10 mouse cellular contexts compared by ENCODE assay signal in the genomic region with DNA sequence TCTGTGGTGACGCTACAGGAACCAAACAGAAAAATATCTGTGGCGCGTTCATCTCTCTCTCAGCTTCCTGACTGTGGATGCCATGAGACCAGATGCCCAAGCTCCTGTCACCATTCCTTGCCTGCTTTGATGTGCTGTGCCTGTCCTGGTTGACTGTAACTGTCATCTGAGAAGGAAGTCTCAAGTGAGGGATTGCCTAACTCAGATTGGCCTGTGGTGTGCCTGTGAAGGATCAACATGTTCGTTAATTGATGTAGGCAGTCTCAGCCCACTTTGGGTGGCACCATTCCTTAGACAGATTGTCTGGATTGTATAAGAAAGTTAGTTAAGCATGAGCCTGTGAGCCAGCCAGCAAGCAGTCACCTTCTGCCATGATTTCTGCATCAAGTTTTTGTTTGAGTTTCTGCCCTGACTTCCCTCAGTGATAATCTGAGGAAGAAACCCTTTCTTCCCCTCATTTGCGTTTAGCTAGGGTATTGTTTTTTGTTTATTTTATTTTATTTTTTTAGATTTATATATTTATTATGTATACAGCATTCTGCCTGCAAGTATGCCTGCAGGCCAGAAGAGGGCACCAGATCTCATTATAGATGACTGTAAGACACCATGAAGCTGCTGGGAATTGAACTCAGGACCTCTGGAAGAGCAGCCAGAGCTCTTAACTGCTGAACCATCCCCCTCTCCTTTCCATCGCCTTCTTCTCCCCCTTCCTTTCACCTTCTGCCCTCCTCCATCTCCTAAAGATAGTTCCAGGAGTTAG. TPM values are rescaled to one million over a fixed set of nuclear protein-coding genes. Genes with fewer than 3 reads are reported as not detected.
DNase-seq lines count a peak whose midpoint lies in the region; ATAC-seq lines count a peak whose summit lies in the region.
"Had no signal": no experiment of that assay in that cellular context is flagged by ENCODE, and none has a peak within 500 bp of the region (broad histone marks: within the 10 kb centered on the region; RNA-seq: fewer than 3 reads in every experiment).

No protein-coding gene starts in this region.

- H3K36me3 ChIP-seq in embryonic facial prominence, embryonic 13.5 days, result no peaks in the 10 kb centered on the region
- no peaks in the 10 kb centered on the region for H3K36me3 ChIP-seq in embryonic facial prominence, embryonic 10.5 days (replicated peaks)
- H3K36me3 ChIP-seq in liver, embryonic 12.5 days, result no peaks in the 10 kb centered on the region
- H3K36me3 ChIP-seq in liver, embryonic 11.5 days (ENCODE audit: control insufficient read depth, insufficient read depth, low read length), result no peaks in the 10 kb centered on the region
- no peaks in the 10 kb centered on the region for H3K36me3 ChIP-seq in hindbrain, embryonic 14.5 days (replicated peaks; ENCODE audit: control insufficient read depth, insufficient read depth)
- H3K36me3 ChIP-seq: limb, embryonic 13.5 days had no signal

- H3K4me3 ChIP-seq in embryonic facial prominence, embryonic 13.5 days, result no peak overlapping the region
- no peak overlapping the region for H3K4me3 ChIP-seq in embryonic facial prominence, embryonic 10.5 days
- H3K4me3 ChIP-seq in liver, embryonic 12.5 days, result no peak overlapping the region
- H3K4me3 ChIP-seq in liver, embryonic 11.5 days (ENCODE audit: low read depth, low read length), result no peak overlapping the region
- H3K4me3 ChIP-seq in hindbrain, embryonic 14.5 days (replicated peaks; ENCODE audit: low read length), result no peak overlapping the region
- H3K4me3 ChIP-seq: limb, embryonic 13.5 days had no signal

- H3K4me2 ChIP-seq in embryonic facial prominence, embryonic 13.5 days, result no peak overlapping the region
- no peak overlapping the region for H3K4me2 ChIP-seq in liver, embryonic 12.5 days
- no peak overlapping the region for H3K4me2 ChIP-seq in liver, embryonic 11.5 days
- H3K4me2 ChIP-seq in hindbrain, embryonic 14.5 days (replicated peaks), result no peak overlapping the region
- H3K4me2 ChIP-seq: limb, embryonic 13.5 days had no signal

- WGBS in embryonic facial prominence, embryonic 13.5 days, result 89% methylated on average over 6 of the region's 6 CpGs
- 85% methylated on average over 6 of the region's 6 CpGs for WGBS in embryonic facial prominence, embryonic 10.5 days
- WGBS in liver, embryonic 12.5 days (ENCODE audit: insufficient replicate concordance), result 57% methylated on average over 6 of the region's 6 CpGs
- 69% methylated on average over 6 of the region's 6 CpGs for WGBS in liver, embryonic 11.5 days
- 81% methylated on average over 6 of the region's 6 CpGs for WGBS in hindbrain, embryonic 14.5 days

- peak overlapping the region; percentile 28; the same call in 1 of the 2 replicates for H3K27ac ChIP-seq in embryonic facial prominence, embryonic 13.5 days
- no peak overlapping the region for H3K27ac ChIP-seq in embryonic facial prominence, embryonic 10.5 days (replicated peaks)
- H3K27ac ChIP-seq in liver, embryonic 12.5 days, result peak overlapping the region; percentile 51; the same call in 1 of the 2 replicates
- no peak overlapping the region for H3K27ac ChIP-seq in liver, embryonic 11.5 days (ENCODE audit: low read depth, low read length)
- peak overlapping the region; percentile 57; the same call in 1 of the 2 replicates for H3K27ac ChIP-seq in hindbrain, embryonic 14.5 days

- no peak for ATAC-seq in embryonic facial prominence, embryonic 13.5 days (ENCODE audit: insufficient number of reproducible peaks, insufficient read depth, low FRiP score, low TSS enrichment, low read depth)
- ATAC-seq in liver, embryonic 12.5 days, result no peak
- no peak for ATAC-seq in liver, embryonic 11.5 days (replicated peaks; ENCODE audit: low FRiP score)
- ATAC-seq in hindbrain, embryonic 14.5 days (ENCODE audit: low FRiP score), result no peak
- peak; percentile 32; the same call in 1 of the 2 replicates for ATAC-seq in monocyte, adult 5-6 weeks (replicated peaks; ENCODE audit: insufficient number of reproducible peaks, low FRiP score, low TSS enrichment, poor library complexity, severe bottlenecking)
- no peak for ATAC-seq in cerebellum, adult (ENCODE audit: insufficient number of reproducible peaks, low FRiP score, low TSS enrichment)

- no peak overlapping the region for H3K9ac ChIP-seq in embryonic facial prominence, embryonic 13.5 days
- H3K9ac ChIP-seq in liver, embryonic 12.5 days, result no peak overlapping the region
- H3K9ac ChIP-seq in liver, embryonic 11.5 days (ENCODE audit: low read depth, low read length), result no peak overlapping the region
- H3K9ac ChIP-seq in hindbrain, embryonic 14.5 days, result no peak overlapping the region
- H3K9ac ChIP-seq: limb, embryonic 13.5 days had no signal

- H3K27me3 ChIP-seq in embryonic facial prominence, embryonic 13.5 days, result no peaks in the 10 kb centered on the region
- H3K27me3 ChIP-seq in embryonic facial prominence, embryonic 10.5 days (replicated peaks; ENCODE audit: low read depth, poor library complexity, severe bottlenecking), result no peaks in the 10 kb centered on the region
- H3K27me3 ChIP-seq in liver, embryonic 12.5 days (replicated peaks), result no peaks in the 10 kb centered on the region
- H3K27me3 ChIP-seq in liver, embryonic 11.5 days (replicated peaks; ENCODE audit: control insufficient read depth, insufficient read depth, low read length), result no peaks in the 10 kb centered on the region
- H3K27me3 ChIP-seq in hindbrain, embryonic 14.5 days (ENCODE audit: control insufficient read depth, insufficient read depth, low read length), result no peaks in the 10 kb centered on the region

- H3K4me1 ChIP-seq in embryonic facial prominence, embryonic 13.5 days, result peaks cover 22% of the 10 kb centered on the region
- peaks cover 30% of the 10 kb centered on the region for H3K4me1 ChIP-seq in embryonic facial prominence, embryonic 10.5 days
- H3K4me1 ChIP-seq in liver, embryonic 12.5 days, result peaks cover 11% of the 10 kb centered on the region; the same call in 1 of the 2 replicates
- H3K4me1 ChIP-seq in liver, embryonic 11.5 days (replicated peaks; ENCODE audit: control insufficient read depth, insufficient read depth, low read length), result 0 out of 2 replicates have a peak, but pooled peaks cover 2% of the 10 kb centered on the region
- peaks cover 9% of the 10 kb centered on the region; the same call in 1 of the 2 replicates for H3K4me1 ChIP-seq in hindbrain, embryonic 14.5 days (replicated peaks; ENCODE audit: control insufficient read depth, insufficient read depth, low read length)

- no peak for DNase-seq in embryonic facial prominence, embryonic 10.5 days (ENCODE audit: low spot score)
- DNase-seq in liver, embryonic 11.5 days (ENCODE audit: low spot score), result no peak
- DNase-seq in hindbrain, embryonic 14.5 days (ENCODE audit: low spot score), result no peak
- DNase-seq in adipocyte (ENCODE audit: low spot score), result no peak
- DNase-seq: right cerebral cortex, postnatal 4 days had no signal

- no peaks in the 10 kb centered on the region for H3K9me3 ChIP-seq in embryonic facial prominence, embryonic 13.5 days
- H3K9me3 ChIP-seq in embryonic facial prominence, embryonic 10.5 days, result no peaks in the 10 kb centered on the region
- H3K9me3 ChIP-seq in liver, embryonic 12.5 days (replicated peaks), result no peaks in the 10 kb centered on the region
- no peaks in the 10 kb centered on the region for H3K9me3 ChIP-seq in liver, embryonic 11.5 days (ENCODE audit: control insufficient read depth, low read length)
- no peaks in the 10 kb centered on the region for H3K9me3 ChIP-seq in hindbrain, embryonic 14.5 days (ENCODE audit: control insufficient read depth, low read length)
- H3K9me3 ChIP-seq: limb, embryonic 13.5 days had no signal

RNA-seq across cellular contexts. Expression of a gene that starts 14.3 kb away (rescaled TPM):
- polyA plus RNA-seq in embryonic facial prominence, embryonic 13.5 days (2015; fragmentation: Nextera tagmentation; extraction: Ambion mirVana), result 3.0 and 3.3 TPM in 2 replicates
- polyA plus RNA-seq in embryonic facial prominence, embryonic 10.5 days (2016; fragmentation: Nextera tagmentation; extraction: Ambion mirVana), result 1.7 and 2.3 TPM in 2 replicates
- 0.56 and 0.92 TPM in 2 replicates for polyA plus RNA-seq in liver, embryonic 12.5 days (2016; fragmentation: Nextera tagmentation; extraction: Ambion mirVana)
- 0.82 and 1.2 TPM in 2 replicates for polyA plus RNA-seq in liver, embryonic 11.5 days (2014; fragmentation: Nextera tagmentation; extraction: Ambion mirVana)
- polyA plus RNA-seq in hindbrain, embryonic 14.5 days (2014; fragmentation: Nextera tagmentation; extraction: Ambion mirVana), result 1.1 and 1.8 TPM in 2 replicates
- 3.9 to 11.4 TPM (median 7.1 TPM) in 3 replicates for total RNA-seq in monocyte, adult 5-6 weeks (2017)

RNA-seq across cellular contexts. Expression of a gene that starts 55.5 kb away (rescaled TPM):
- 136 and 149 TPM in 2 replicates for polyA plus RNA-seq in embryonic facial prominence, embryonic 13.5 days (2015; fragmentation: Nextera tagmentation; extraction: Ambion mirVana)
- polyA plus RNA-seq in embryonic facial prominence, embryonic 10.5 days (2016; fragmentation: Nextera tagmentation; extraction: Ambion mirVana), result 128 and 133 TPM in 2 replicates
- 71.4 TPM in 2 replicates for polyA plus RNA-seq in liver, embryonic 12.5 days (2016; fragmentation: Nextera tagmentation; extraction: Ambion mirVana)
- 113 and 115 TPM in 2 replicates for polyA plus RNA-seq in liver, embryonic 11.5 days (2014; fragmentation: Nextera tagmentation; extraction: Ambion mirVana)
- 218 and 247 TPM in 2 replicates for polyA plus RNA-seq in hindbrain, embryonic 14.5 days (2014; fragmentation: Nextera tagmentation; extraction: Ambion mirVana)
- total RNA-seq in monocyte, adult 5-6 weeks (2017), result 61.3 to 84.4 TPM (median 71.8 TPM) in 3 replicates

Comparison
In these comparisons a context has a peak if more than half of its experiments do, and no peak if none do; other contexts are left out.
1. H3K27ac ChIP-seq: peak in embryonic facial prominence, embryonic 13.5 days (single experiment), liver, embryonic 12.5 days (single experiment) and hindbrain, embryonic 14.5 days (single experiment); none in embryonic facial prominence, embryonic 10.5 days (single experiment) and liver, embryonic 11.5 days (single experiment).